In the genomic region with DNA sequence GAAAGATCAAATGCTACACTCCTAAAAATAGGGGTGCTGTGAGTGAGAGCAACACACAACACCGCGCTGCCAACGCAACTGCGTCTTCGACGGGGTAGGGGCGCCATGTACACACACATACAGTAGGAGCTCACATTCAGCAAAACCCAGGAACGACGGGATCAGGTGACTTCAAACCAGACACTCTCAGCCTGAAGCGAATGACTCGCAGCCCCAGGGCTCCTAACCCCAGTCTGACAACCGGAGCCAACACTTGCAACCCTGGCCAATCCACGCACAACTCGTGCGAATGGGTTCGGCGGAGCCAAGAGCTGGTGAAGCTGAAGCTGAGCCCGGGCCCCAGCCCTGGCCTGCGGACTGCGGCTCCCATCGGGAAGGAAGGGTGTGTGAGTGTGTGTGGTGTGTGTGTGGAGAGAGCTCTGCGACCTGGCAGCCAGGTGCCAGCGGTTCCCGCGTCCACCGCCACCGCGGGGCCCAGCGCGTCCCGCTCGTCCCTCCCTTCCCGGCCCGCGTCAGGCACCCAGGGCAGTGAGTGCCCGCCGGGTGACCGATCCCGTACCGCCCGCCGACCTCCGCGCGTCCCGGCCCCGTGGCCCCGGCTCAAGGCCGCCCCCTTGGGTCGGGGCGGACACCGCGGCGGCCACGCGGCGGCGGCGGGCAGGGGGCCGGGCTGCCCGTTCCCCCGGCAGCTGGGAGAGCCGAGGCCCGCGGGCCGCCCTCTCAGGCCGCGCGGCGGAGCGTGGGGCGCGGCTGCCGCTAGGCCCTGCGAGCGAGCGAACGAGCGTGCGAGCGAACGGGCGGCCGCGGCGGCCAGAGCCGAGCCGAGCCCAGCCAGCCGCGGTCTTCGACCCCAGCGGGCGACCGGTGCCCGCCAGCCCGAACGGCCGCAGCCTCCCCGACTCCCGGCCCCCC, we compare ENCODE assay signal across 8 mouse cellular contexts. TPM values are rescaled to one million over a fixed set of nuclear protein-coding genes. Genes with fewer than 3 reads are reported as not detected.
DNase-seq lines count a peak whose midpoint lies in the region; ATAC-seq and TF ChIP-seq lines count a peak whose summit lies in the region.

No protein-coding gene starts in this region.

- H3K9me3 ChIP-seq in ES-Bruce4 (replicated peaks; ENCODE audit: control insufficient read depth, insufficient read depth, low read length, poor library complexity, severe bottlenecking), result no peaks in the 10 kb centered on the region
- H3K9me3 ChIP-seq in forebrain, embryonic 16.5 days (ENCODE audit: control insufficient read depth, low read length), result no peaks in the 10 kb centered on the region
- H3K9me3 ChIP-seq in lung, embryonic 14.5 days (ENCODE audit: low read depth, low read length), result no peaks in the 10 kb centered on the region

- H3K4me1 ChIP-seq in ES-Bruce4 (ENCODE audit: control insufficient read depth, insufficient read depth, low read length), result peaks cover 5% of the 10 kb centered on the region
- peaks cover 12% of the 10 kb centered on the region for H3K4me1 ChIP-seq in forebrain, embryonic 16.5 days (replicated peaks; ENCODE audit: control insufficient read depth, insufficient read depth, low read length)
- H3K4me1 ChIP-seq in lung, embryonic 14.5 days (ENCODE audit: insufficient read depth), result peaks cover 11% of the 10 kb centered on the region

- DNase-seq in cerebellum, adult 11-12 months, result peak; percentile 63
- DNase-seq in heart, postnatal 36 days, result peak; percentile 63 to 72
- DNase-seq in layer of hippocampus, adult 2 months (ENCODE audit: low spot score in 2 of 2), result peak; percentile 51 to 71
- peak; percentile 74 for DNase-seq in lung, embryonic 14.5 days
- DNase-seq in thymus, adult 18-20 months, result peak; percentile 70 to 81

- peak overlapping the region; percentile 69 for H3K4me3 ChIP-seq in ES-Bruce4 (ENCODE audit: low read depth, low read length)
- H3K4me3 ChIP-seq in forebrain, embryonic 16.5 days (replicated peaks; ENCODE audit: low read length), result peak overlapping the region; percentile 85
- H3K4me3 ChIP-seq in layer of hippocampus, adult 2 months, result peak overlapping the region; percentile 91
- H3K4me3 ChIP-seq in lung, embryonic 14.5 days (ENCODE audit: low read depth, low read length), result peak overlapping the region; percentile 98

- H3K27ac ChIP-seq in ES-Bruce4 (ENCODE audit: insufficient read depth, low read length), result no peak overlapping the region
- H3K27ac ChIP-seq in forebrain, embryonic 16.5 days (ENCODE audit: low read length), result peak overlapping the region; percentile 94
- H3K27ac ChIP-seq in layer of hippocampus, adult 2 months, result peak overlapping the region; percentile 90
- peak overlapping the region; percentile 98 for H3K27ac ChIP-seq in lung, embryonic 14.5 days (ENCODE audit: low read depth)

- H3K36me3 ChIP-seq in ES-Bruce4 (ENCODE audit: control insufficient read depth, insufficient read depth, low read length, poor library complexity, severe bottlenecking), result no peaks in the 10 kb centered on the region
- no peaks in the 10 kb centered on the region for H3K36me3 ChIP-seq in forebrain, embryonic 16.5 days (ENCODE audit: control insufficient read depth, insufficient read depth)
- H3K36me3 ChIP-seq in lung, embryonic 14.5 days (ENCODE audit: insufficient read depth), result no peaks in the 10 kb centered on the region

- peak overlapping the region; percentile 93 for H3K9ac ChIP-seq in ES-Bruce4 (ENCODE audit: low read depth, poor library complexity, severe bottlenecking)
- H3K9ac ChIP-seq in forebrain, embryonic 16.5 days (replicated peaks; ENCODE audit: low read depth, low read length), result peak overlapping the region; percentile 87
- H3K9ac ChIP-seq in lung, embryonic 14.5 days, result peak overlapping the region; percentile 95

- peak; percentile 70 for ATAC-seq in forebrain, embryonic 16.5 days
- ATAC-seq in lung, embryonic 14.5 days (ENCODE audit: insufficient read depth), result peak; percentile 74
- ATAC-seq in neutrophil, adult 5-6 weeks (ENCODE audit: extremely low read depth, insufficient number of reproducible peaks, low FRiP score, poor library complexity, severe bottlenecking), result peak; percentile 28

- WGBS in forebrain, embryonic 16.5 days, result under 1% methylated on average over 84 of the region's 100 CpGs
- under 1% methylated on average over 74 of the region's 100 CpGs for WGBS in lung, embryonic 14.5 days

- TF ChIP-seq POLR2A in ES-Bruce4 (IDR thresholded peaks at IDR 0.05; ENCODE audit: insufficient read depth, low read length), result no peak

- TF ChIP-seq EP300 in ES-Bruce4 (IDR thresholded peaks at IDR 0.05; ENCODE audit: insufficient read depth, low read depth, low read length), result no peak

- intact Hi-C loops in heart, postnatal 36 days (cut with DNase I), result loop anchor here (5.0 to 10.0 kb wide), 3 partner anchors 112 to 310 kb away; partner anchors contain the start of genes Srsf7 and Ttc39d

- H3K27me3 ChIP-seq in ES-Bruce4 (ENCODE audit: control insufficient read depth, insufficient read depth, low read length, poor library complexity, severe bottlenecking), result no peaks in the 10 kb centered on the region
- 0 out of 2 replicates have a peak, but pooled peaks cover 8% of the 10 kb centered on the region for H3K27me3 ChIP-seq in forebrain, embryonic 16.5 days (replicated peaks; ENCODE audit: control insufficient read depth, insufficient read depth, low read length)
- 0 out of 2 replicates have a peak, but pooled peaks cover 6% of the 10 kb centered on the region for H3K27me3 ChIP-seq in lung, embryonic 14.5 days (ENCODE audit: insufficient read depth, low read length)

- H3K4me2 ChIP-seq in forebrain, embryonic 16.5 days (ENCODE audit: low read length), result peak overlapping the region; percentile 82
- peak overlapping the region; percentile 88 for H3K4me2 ChIP-seq in lung, embryonic 14.5 days

- no peak for TF ChIP-seq CTCF in ES-Bruce4 (IDR thresholded peaks at IDR 0.05; ENCODE audit: low read depth, low read length)
- peak; percentile 21 for TF ChIP-seq CTCF in layer of hippocampus, adult 2 months (conservative IDR thresholded peaks at IDR 0.05)
- peak; percentile 43; the same call in 1 of the 2 replicates for TF ChIP-seq CTCF in lung, embryonic 14.5 days (IDR thresholded peaks at IDR 0.05; ENCODE audit: low read depth)

RNA-seq across cellular contexts. Expression of gene Atl2, which starts 0.7 kb away (rescaled TPM):
- 86.2 and 91.1 TPM in 2 replicates for polyA plus RNA-seq in ES-Bruce4 (2011; ENCODE audit: insufficient read depth, insufficient read length, low read depth, missing spikeins)
- 38.6 and 39.2 TPM in 2 replicates for polyA plus RNA-seq in forebrain, embryonic 16.5 days (2015; fragmentation: Nextera tagmentation; extraction: Ambion mirVana)
- total RNA-seq in heart, postnatal 36 days (2021), result 10 to 100 TPM; 29.5 to 34.2 TPM
- 10 to 100 TPM; 52.6 to 56.8 TPM for total RNA-seq in layer of hippocampus, adult 2 months (2021)
- polyA plus RNA-seq in lung, embryonic 14.5 days (2014; fragmentation: Nextera tagmentation; extraction: Ambion mirVana), result 38.4 and 39.8 TPM in 2 replicates
- 32.9 and 36.3 TPM in 2 replicates for total RNA-seq in neutrophil, adult 5-6 weeks (2017)
